Mouse (Mus musculus) naive thymus-derived CD4-positive, alpha-beta T cell, adult 2 months (primary cell): ENCODE measurements around the gene Sarm1.

ENCODE experiments used
- DNase-seq: peaks from one replicate; pipeline ENCODE4 v3.0.0-alpha.2; 2011; ENCODE audit warnings: low read depth

Gene Sarm1

GRCm38 (mm10) chr11:78512025-78512957, 14.7 kb upstream of the Sarm1 start, which contains the start of the genes Tmem199 and Poldip2:
TSS of gene Tmem199 (minus strand) at chr11:78512172.
TSS of gene Poldip2 (plus strand) at chr11:78512193.
- peak; percentile 94 for DNase-seq

DNA sequence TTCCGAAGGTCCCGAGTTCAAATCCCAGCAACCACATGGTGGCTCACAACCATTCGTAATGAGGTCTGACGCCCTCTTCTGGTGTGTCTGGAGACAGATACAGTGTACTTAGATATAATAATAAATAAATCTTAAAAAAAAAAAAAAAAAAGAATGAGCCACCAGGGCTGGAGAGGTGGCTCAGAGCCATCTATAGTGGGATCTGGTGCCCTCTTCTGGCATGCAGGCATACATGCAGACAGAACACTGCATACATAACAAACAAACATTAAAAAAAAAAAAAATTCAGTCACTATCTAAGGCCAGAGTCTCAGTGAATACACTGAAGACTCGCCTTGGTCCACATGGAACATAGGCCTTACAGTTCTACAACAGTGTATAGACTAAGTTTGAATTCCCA, 11.6 kb upstream of the Sarm1 start:
- DNase-seq = peak; percentile 53

DNA sequence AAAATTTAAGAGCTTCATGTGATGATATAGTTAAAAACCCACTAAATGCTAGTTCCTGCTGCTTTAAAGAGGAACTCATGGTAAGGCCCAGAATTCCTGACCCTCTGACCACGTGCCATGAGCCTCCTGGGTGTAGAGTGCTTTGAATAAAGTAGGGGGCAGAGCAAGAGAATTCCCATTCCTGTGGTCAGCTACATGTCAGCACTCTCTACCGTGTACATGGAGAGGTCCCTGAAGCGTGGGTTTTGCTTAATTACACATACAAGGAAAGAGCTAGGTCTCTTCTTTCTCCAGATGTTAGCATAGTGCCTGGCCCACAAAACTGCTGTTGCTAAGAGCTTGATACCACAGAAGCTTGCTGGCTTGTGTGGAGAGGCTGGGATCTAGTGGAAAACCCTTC, 7.9 kb upstream of the Sarm1 start:
- no peak for DNase-seq

DNA sequence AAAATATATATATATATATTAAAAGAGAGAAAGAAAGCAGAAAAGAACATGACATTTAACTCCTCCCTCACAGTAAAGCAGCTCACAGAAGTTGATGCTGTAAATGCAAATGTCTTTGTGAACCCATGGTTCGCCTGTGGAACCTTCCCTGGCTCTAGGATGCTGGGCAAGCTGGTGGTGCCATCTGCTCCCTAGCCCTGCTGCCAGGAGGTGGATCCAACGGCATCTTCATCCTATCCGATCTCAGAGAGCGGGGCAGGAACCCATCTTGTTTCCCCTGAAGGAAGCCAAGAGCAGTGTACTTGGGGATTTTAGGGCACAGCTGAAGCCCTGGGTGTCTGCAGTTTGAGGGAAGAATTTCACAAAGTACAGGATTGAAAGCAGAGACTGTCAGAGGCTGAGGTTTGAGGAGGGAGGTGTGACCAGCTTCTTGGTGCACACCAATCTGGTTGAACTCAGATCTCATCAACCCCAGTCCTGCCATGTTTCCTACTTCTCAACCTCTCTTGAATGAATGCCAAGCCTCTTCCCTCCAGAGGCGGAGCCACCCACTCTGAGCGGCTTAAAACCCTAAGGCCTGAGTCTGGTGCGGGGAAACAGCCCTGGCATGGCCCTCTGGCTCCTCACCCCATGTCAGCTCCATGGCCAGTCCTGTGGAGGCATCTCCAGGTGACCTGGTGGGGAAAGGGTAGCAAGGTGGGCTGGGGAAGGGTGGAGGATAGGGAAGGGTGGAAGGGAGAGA, 5.5 kb upstream of the Sarm1 start, which contains the start of gene Sebox:
Gene Sebox, plus strand, starts transcription at position 539 of the 742 bp plus-strand sequence.
- no peak for DNase-seq

GRCm38 (mm10) chr11:78501529-78501928, 4.0 kb upstream of the Sarm1 start:
- no peak for DNase-seq

DNA sequence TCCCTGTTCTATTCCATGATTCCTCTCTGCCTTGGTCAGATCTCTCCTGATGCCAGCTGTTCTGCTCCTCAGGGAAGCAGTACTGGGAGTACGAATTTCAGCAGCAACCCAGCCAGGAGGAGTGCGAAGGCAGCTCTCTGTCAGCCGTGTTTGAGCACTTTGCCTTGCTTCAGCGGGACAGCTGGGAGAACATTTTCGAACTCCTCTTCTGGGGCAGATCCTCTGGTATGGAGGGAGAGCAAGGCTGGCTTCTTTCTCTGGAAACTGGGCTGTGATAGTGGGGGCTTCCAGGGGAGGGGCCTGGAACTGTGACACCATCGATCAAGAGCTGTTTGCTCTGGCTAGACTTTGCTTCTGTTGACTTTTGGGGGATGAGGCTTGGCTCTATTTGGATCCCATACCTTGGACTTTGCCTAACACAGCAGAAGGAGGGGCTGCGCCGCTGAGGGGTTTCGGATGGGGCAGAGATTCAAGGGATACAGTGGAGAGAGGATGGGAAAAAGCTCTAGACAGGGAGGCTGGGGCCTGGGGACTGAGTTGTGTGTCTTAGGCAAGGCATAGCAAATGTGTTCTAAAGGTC, 3.2 kb upstream of the Sarm1 start:
- DNase-seq = no peak

GRCm38 (mm10) chr11:78499543-78499942, 2.0 kb upstream of the Sarm1 start:
- no peak for DNase-seq

GRCm38 (mm10) chr11:78499004-78499403, 1.4 kb upstream of the Sarm1 start, which contains the start of gene Vtn:
TSS of gene Vtn (plus strand) at chr11:78499091.
- no peak for DNase-seq

DNA sequence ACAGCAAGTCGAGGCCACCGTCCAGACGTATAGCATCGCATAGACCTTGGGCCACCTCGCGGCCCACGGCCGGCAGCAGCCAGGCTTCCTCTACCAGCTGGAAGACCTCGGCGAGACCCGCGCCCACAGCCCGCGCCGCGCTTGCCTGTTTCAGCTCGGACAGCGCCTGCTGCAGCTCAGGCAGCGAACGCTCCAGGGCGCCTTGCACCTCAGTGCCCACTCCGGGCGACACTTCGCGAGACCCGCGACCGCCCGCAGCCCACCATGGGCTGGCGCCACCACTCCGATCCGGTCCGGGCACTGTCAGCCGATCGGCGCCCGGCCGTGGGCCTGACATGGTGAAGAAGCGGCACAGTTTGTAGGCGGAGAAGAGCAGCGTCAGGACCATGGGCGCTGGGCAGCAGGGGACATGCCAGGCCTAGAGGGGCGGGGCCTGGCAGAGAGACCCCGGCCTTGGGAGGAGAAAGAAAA, 448 bp downstream of the Sarm1 start:
- DNase-seq = no peak

DNA sequence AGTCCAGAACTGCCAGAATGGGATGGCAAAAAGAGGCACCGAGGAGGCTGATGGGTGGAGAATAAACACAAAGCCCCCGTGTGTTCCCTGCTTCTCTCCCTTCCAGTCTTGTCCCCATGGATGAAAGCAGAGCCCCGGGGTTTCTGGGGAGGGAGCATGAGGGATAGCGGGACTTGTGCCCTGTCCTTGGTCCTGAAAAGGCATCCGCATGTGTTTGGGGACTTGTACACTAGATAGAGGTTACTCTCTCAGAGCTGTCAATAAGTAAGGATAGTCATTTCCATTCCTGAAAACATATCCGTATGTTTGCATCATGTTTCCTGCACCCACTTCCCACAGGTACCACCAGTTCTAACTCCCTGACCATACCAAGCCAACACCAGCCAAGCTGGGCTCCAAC, 1.6 kb downstream of the Sarm1 start:
- DNase-seq = peak; percentile 49

DNA sequence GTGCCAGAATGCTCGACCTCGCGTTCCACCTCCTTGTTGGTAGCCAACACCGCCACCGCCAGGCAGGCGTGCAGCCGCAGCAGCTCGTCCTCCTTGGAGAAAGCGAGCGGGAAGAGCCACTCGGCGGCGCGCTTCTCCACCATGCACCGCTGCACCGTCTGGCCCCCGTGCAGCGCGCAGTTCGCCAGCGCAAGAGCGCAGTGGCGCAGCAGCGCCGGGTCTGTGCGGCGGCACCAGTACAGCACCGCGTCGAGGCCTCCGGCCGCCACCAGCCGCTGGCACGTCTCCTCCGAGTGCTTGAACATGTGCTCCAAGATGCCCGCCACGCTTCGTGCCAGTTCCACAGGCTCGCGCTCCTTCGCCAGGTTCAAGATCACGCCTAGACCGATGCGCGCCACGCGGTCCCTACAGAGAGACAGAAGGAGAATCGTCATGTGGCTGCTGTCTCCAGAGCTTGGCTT, 6.7 kb downstream of the Sarm1 start:
- no peak for DNase-seq

GRCm38 (mm10) chr11:78488168-78488567, 9.4 kb downstream of the Sarm1 start:
- DNase-seq = peak; percentile 72

GRCm38 (mm10) chr11:78483639-78484038, 13.9 kb downstream of the Sarm1 start:
- DNase-seq = no peak

DNA sequence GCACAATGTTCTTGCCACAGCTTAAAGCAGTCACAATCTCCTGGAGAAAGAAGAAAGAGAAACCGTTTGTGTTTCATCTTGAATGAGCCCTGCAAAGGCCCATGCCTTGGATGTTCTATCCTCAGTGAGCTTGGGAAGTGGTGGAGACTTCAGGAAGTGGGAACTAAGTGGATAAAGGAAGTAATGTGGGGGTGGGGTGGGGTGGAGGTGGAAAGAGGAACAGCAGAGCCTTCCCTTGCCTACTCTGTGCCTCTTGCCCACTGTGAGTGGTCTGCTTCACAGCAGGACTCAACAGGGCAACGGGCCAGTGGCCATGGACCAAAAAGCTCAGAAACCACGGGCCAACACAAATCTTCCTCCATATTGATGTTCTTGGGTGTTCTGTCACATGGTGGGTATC, 22.3 kb downstream of the Sarm1 start:
- no peak for DNase-seq

DNA sequence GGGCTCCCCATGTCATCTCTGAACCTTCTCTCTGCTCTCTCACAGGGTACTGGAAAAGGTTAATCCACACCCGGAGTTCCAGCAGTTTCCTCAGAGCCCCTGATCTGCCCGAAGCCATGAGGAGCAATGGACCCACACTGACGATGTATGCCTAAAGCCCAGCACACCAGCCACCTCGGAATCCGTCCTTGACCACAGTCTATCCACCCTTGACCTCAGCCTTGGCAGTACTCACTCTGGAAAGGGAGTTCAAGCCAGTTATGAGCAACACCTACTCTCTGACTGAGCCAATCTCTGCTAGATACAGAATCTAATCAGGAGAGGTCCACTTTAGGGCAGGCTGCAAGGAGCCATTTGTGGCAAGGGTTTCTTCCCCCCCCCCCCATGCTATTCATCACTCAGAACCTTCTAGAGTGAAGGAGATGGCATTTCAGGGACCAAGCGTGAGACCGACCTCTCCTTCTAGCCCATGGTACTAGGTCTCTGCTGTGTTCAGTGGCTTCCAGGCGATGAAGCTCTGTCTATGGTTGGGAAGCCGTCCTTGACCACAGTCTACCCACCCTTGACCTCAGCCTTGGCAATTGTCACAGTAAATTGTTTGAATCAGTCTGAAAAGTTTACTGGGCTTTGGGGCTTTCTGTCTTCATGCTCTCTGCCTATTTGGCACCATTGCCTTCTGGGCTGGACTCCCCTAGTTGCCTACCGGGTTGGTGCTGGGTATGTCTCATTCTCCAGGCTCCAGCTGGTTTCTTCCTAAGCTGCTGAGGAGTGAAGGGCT, 26.0 kb downstream of the Sarm1 start:
- no peak for DNase-seq

DNA sequence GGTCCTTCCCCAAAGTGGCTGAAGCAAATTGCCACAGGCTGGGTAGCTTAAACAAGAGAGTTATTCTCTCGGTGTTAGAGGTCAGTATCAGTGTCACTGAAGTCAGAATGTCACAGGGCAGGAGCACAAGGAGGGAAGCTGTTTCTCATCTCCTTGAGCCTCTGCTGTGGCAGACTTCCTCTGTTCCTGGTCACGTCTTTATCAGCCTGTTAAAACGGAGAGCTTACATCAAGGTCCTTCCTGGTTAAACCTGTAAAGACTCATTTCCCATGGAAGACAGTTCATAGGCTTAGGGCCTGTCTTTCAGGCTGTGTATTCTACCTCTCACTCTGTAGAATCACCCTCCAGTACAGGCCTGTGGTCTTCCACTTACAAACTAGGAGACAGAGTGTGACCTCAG, 29.6 kb downstream of the Sarm1 start:
- no peak for DNase-seq

GRCm38 (mm10) chr11:78467515-78467914, 30.0 kb downstream of the Sarm1 start:
- no peak for DNase-seq

GRCm38 (mm10) chr11:78466242-78466912, 31.2 kb downstream of the Sarm1 start:
- no peak for DNase-seq

DNA sequence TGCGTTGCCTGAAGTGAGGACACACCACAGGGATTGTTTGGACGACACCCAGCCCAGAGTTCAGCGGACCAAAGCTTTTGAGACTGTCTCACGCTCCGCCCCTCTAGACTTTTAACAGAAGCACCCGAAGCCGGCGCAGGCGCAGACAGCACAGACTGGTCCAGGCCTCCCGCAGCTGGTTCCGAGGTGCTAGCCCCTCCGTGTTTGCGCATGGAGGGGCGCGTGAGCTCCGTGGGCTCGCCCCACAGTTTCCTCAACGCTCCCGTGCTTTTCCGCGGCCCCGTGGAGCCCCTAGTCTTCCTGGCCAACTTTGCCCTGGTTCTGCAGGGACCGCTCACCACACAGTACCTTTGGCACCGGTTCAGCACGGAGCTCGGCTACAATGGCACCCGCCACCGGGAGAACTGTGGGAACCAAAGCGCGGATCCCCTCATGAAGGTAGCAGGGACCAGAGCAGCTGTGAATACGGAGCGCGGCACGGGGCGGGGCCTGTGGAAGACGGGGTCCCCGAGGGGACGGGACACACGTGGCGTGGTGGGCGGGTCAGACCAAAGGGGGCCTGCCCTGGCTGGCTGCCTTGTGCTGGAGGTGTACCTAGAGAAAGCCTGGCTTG, 31.9 kb downstream of the Sarm1 start, which contains the start of gene Slc46a1:
Gene Slc46a1, plus strand, starts transcription at position 130 of the 613 bp plus-strand sequence.
- DNase-seq = peak; percentile 74

- no peak for DNase-seq
Observed at GRCm38 (mm10) chr11:78465116-78465515, 32.4 kb downstream of the Sarm1 start.
